Mouse (Mus musculus): Measurements from ENCODE around the gene Pik3r5. TPM values are rescaled to one million over a fixed set of nuclear protein-coding genes. Genes with fewer than 3 reads are reported as not detected.

The Pik3r5 gene
- total RNA-seq, 1 experiment from 2014 or later = 108 TPM

DNA sequence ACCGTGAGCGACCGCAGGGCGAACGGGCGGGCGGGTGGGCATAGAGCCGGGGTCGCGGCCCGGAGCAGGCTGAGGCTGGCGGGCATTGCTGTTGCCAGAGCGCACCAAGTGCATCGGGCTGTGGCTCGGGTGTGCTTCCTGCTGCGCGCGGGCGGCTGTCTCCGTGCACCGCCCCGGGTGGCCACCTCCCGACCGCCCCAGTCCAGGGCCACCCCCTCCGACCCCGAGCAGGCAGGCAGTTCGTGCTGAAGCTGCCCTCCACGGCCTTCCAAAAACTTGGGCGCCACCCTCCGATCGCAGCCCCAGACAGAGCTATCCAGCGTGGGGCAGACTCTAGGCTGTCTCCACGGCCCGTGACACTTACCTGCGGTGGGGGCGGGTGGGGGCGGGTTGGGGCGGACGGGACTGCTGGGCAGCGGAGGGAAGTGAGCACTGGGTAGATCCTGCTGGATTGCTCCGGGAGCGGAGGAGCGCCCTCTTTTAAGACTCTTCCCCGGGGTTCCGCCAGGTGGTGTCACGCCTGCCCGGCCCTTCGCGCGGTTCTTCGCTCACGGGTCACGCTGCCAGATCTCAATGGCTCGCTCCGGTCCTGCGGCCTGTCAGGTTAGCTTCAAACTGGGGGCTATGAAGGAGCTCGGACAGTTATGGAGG, 31.8 kb upstream of the Pik3r5 start:
- ATAC-seq (ENCODE audit: extremely low read depth, insufficient number of reproducible peaks, low FRiP score, poor library complexity, severe bottlenecking) = no peak

DNA sequence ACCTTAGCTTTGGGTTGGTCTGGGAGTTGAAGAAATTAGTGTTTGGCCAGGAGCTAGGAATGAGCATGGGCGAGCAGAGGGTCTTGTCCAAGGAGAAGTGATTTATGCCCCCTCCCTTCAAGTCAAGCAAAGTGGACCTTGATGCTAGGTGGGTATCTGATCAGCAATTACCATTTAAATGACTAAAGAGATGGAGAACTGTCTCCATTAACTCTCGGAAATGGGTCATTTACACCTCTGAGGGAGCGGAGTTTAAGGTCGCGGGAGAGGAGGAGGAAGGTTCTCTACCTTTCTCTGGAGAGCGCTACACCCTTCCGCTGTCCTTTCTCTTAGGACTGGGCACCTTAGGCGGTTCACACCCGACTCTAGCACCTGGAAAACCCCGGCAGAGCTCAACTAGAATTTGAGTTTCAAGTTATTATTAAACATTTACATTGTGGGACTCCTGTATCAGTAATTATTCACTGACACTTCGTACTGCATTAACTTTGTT, 31.1 kb upstream of the Pik3r5 start, which contains the start of gene Ntn1:
Gene Ntn1 (minus strand): TSS at position 97 of the 493 bp plus-strand sequence.
- ATAC-seq (ENCODE audit: extremely low read depth, insufficient number of reproducible peaks, low FRiP score, poor library complexity, severe bottlenecking) = no peak

DNA sequence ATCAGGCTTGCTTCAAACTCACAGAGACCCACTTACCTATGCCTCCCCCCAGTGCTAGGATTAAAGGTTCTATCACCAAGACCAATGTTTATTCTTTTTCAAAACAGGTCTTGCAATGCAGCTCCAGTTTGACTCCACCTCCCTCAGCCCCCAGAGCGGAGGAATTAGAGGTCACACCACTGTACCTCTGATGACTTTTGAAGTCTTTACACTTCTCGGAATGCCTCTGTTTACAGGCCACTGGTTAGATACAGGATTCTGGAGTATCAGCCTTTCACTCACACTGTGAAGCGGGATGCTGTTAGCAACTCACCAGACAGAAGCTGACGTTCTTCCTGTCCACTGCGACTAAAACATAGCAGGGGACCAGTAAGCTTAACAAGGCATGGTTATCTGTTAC, 30.5 kb upstream of the Pik3r5 start:
- no peak for ATAC-seq (ENCODE audit: extremely low read depth, insufficient number of reproducible peaks, low FRiP score, poor library complexity, severe bottlenecking)

DNA sequence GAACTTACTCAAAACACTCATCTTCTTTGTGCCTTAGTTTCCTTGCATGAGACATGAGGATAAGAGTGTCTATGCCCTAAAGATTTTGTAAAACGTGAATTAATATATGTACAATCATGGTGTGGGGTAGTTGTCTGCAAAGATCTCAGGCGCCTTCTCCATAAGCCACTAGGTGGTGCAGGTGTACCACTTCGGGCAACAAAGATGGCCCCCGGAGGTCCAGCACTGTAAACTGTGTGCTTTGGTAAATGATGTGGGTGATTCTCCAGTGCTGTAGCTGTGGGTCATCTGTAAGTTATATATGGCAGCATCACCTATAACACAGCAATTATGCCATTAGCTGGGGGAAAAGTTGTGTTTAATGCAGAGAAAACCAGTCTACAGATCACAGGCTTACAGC, 27.7 kb upstream of the Pik3r5 start:
- ATAC-seq (ENCODE audit: extremely low read depth, insufficient number of reproducible peaks, low FRiP score, poor library complexity, severe bottlenecking) = peak; percentile 43; the same call in 1 of the 2 replicates

DNA sequence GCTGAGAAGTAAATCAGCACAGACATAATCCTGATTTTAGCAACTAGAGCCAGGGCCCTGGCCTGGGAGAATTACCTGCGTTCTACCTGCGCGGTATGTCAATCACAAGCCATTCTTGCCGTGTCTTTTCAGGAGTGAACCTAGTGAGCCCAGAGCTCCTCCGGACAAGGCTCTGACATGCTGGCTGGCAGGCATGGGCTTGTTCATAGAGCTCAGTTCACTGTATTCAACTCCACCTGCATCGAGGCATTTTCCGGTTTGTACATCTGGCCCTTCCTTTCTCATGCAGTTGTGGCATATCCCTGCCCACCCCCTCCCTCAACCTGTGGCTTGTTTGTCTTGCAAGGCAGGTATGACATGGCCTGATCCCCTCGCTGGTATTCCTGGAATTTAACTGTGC, 26.3 kb upstream of the Pik3r5 start:
- no peak for ATAC-seq (ENCODE audit: extremely low read depth, insufficient number of reproducible peaks, low FRiP score, poor library complexity, severe bottlenecking)

DNA sequence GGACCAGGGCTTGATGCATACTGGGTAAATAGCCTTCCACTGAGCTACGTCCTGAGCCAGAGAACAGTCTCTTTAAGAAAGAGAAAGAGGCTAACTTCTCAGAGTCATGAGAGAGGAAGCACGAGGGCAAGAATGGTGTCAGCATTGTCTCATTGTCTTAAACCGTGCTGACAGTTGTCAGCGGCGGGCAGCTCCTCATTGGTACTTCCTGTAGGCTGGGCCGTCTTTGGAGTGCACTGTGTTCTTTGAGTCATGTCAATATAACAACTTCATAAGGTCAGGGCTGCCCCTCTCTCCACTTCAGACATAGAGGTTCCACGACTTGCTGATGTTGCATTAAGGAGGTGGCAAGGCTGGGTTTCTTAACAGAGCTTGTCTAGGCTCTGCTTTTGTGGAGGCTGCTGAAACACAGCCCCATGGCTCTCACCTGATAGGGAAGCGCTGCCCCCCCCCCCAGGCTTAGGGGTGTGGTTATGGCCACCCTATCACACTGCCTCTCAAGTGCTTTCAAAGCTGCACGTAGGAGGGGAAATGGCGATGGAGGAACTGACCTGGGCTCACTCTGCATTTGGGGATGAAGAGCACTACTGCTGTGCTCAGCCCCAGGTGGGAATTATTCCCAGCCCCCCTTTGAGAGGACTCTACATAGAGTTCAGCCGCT, 24.5 kb upstream of the Pik3r5 start:
- no peak for ATAC-seq (ENCODE audit: extremely low read depth, insufficient number of reproducible peaks, low FRiP score, poor library complexity, severe bottlenecking)

DNA sequence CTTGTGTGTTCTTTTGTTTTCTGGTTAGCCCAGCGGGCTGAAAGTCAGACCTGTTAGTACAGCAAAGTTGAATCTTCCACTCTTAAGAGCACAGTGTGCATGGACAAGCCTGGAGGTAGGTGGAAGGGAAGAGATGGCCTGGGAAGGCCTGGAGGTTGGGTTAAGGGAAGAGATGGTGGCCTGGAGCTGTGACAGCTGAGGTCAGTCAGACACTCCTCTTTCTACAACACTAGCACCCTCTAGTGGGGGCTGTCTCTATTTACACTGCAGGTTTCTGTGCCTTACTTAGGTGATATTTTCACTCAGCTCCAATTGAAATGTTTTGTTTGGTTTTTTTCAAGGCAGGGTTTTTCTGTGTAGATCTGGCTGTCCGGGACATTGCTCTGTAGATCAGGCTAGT, 23.8 kb upstream of the Pik3r5 start:
- peak; percentile 61; the same call in 1 of the 2 replicates for ATAC-seq (ENCODE audit: extremely low read depth, insufficient number of reproducible peaks, low FRiP score, poor library complexity, severe bottlenecking)

DNA sequence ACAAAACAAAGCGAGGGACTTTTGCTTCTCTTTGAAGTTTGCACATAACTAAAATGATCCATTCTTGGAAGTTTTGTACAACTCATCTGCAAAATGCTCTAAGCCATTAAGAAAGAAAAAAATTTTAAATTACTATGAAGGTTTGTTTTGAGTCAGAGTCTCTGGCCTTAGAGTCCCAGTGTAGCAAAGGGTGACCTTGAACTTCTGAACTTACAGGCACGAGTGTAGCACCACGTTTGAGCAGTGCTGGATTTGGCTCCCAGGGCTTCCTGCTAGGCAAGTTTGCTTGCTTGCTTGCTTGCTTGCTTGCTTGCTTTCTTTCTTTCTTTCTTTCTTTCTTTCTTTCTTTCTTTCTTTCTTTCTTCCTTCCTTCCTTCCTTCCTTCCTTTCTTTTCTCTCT, 14.9 kb upstream of the Pik3r5 start:
- no peak for ATAC-seq (ENCODE audit: extremely low read depth, insufficient number of reproducible peaks, low FRiP score, poor library complexity, severe bottlenecking)

DNA sequence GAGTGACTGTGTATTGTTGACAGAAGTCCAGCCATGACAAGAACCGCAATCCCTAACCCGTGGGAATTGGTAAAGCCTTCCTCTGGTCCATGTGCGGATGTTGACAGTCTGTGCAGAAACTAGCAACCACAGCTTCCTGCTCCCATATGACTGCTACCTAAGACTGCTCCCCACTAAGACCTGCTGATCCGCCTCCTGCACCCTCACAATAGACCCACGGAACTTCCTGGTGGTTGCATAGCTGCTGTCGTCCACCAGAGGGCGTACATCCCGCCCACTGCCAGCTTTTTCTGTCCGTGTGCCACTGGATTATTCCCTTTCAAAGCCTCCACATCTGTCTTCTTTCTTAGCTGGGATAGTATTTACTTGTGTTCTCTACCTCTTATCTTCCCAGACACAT, 14.1 kb upstream of the Pik3r5 start:
- ATAC-seq (ENCODE audit: extremely low read depth, insufficient number of reproducible peaks, low FRiP score, poor library complexity, severe bottlenecking) = peak; percentile 97

DNA sequence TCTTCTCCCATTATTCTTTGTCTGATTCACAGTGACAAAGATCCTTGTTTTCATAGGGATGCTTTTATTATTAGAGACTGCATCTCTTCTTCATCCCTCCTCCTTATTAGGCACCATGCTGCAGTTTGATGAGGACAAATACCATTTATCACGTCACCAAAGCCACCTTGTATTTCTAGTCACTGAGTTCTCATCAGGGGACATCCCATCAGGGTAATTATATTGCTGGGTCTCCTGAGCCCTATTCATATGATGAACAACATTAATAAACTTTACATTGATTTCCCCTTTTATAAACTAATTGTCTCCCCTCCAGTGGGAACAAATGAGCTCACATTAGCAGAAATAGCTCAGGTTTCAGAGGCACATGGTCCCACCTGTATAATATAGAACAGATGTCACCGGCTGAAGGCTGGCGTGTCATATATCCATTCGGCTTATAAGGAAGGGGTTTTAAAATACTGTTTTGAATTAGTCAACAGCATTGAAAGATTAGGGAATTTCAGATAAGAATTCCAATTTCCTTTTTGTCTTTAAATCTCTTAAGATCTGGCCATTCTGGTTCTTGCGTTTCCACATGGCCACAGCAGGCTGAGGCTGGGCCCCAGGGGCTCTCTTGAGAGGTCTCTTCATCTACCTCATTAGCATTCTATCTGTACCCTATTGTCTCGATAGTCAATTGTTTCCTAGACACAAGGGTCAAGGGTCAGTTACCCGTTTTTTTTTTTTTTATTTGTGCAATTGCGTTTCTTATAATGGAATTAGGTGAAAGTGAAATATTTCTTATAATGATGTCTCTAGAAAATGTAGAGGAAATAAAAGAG, 6.2 kb upstream of the Pik3r5 start:
- ATAC-seq (ENCODE audit: extremely low read depth, insufficient number of reproducible peaks, low FRiP score, poor library complexity, severe bottlenecking) = no peak

DNA sequence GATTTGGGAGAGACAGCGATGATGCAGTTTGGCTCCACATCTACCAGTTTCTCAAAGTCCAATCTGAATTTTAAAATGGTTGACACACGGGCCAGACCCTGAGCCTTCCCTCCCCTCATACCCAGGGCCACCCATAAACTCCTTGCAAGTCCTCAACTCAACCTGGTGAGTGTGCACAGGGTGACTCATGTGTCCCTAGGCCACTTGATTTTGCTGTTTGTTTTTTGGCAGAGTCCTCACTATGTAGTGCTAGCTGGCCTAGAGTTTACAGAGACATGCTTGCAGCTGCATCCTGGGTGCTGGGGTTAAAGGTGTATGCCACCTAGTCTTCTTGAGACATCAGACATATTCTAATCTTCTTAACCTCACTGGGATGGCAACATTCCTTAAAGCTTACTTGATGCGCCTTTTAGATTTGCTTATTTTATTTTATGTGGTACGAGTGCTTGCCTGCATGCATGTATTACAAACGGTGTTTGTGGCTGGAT, 4.8 kb upstream of the Pik3r5 start:
- ATAC-seq (ENCODE audit: extremely low read depth, insufficient number of reproducible peaks, low FRiP score, poor library complexity, severe bottlenecking) = no peak

DNA sequence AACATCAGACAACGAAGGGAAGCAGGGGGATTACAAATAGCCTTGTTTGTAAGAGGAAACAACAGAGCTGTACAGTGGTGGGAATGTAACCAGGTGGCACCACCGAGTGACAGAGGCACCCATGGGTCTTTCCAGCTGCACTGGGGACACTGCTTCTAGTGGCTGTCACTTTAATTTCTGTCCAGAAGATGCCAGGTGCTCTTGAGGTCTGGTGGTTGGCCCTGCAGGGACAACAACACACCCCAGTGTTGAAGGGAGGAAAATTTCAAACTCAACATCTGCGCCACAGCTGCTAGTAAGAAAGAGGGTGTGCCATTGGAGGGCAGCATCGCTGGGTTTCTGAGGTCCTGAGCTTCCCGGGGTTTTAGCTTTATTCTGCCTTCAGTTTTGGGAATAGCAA, 1.3 kb upstream of the Pik3r5 start:
- peak; percentile 11; the same call in 1 of the 2 replicates for ATAC-seq (ENCODE audit: extremely low read depth, insufficient number of reproducible peaks, low FRiP score, poor library complexity, severe bottlenecking)

DNA sequence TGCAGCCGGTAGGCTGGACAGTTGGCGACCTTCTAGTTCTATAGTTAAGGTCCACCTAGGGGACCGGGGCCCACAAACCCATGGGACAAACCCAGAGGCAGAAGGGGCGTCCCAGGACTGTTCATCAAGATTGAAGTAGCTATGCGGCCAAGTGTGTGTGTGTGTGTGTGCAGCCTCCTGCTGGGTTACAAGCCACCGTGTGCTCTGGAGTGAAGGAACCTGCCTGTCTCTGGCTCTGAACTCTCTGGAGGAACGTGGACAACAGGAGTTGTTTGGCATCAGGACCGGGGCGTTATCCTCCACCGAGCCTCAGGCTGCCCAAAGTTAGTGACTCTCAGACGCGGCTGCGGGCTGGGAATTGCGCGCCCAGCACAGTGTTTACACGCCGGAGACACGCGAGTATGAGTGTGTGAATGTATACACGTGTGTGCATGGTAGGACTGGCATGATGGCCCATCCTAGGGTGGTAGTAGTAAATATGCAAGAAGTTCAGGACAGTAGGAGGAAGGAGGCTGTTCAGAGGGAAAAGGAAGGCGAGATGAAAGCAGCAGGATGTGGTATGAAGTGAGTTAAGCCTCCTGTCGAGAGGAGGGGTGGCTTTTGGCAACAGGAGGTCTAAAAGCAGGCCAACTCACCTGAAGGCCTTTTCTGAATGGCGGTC, 570 bp downstream of the Pik3r5 start:
- ATAC-seq (ENCODE audit: extremely low read depth, insufficient number of reproducible peaks, low FRiP score, poor library complexity, severe bottlenecking) = no peak

DNA sequence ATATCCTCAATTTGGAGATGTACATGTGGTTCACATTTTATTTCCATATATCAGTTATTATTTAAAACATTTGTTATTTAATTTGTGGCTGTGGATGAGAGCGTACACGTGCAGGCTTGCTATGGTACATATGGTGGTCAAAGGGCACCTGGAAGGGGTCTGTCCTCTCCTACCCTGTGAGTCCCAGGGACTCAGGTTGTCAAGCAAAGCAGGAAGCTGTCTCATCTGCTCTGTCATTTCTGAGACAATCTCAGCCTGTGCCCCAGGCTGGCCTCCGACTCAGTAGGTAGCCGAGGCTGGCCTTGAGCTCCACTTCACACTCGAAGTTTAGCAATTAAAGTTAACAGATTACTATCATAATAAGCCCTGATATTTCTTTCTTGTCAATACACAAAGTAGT, 1.6 kb downstream of the Pik3r5 start:
- no peak for ATAC-seq (ENCODE audit: extremely low read depth, insufficient number of reproducible peaks, low FRiP score, poor library complexity, severe bottlenecking)

DNA sequence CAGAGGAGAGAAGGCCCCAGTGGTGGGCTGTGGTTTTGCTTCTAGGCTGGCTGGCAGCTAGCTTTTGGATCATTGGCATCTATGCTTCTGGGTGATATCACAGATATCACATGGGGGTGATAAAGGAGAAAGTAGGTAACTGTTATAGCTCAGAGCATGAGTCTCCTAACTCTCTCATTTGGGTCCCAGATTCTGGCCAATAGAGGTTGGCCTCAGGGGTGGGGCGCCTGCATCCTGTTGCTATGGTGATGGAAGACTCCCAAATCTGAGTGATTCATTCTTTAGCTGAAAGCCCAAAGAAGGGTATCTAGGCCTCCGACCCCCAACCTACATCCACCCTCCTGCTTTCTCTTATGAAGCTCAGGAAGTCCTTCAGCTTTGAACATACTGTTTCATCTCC, 2.8 kb downstream of the Pik3r5 start:
- ATAC-seq (ENCODE audit: extremely low read depth, insufficient number of reproducible peaks, low FRiP score, poor library complexity, severe bottlenecking) = no peak

DNA sequence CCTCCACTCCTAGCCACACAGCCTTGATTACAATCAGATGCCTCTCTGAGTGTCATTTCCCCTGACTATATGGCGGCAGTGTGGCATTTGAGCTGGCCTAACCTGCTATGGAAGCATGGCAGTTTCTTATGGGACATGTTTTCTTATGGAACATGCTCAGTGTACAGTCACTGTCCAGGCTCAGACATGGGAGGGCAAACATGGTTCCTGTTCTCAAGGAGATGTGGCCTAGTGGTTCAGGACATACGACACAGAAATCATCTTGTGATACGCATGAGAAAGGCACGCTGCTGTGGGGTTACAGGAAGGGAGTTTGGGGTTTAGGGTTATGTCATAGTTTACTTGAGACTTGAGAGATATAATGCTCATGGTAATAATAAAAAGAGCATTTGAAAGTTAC, 3.7 kb downstream of the Pik3r5 start:
- ATAC-seq (ENCODE audit: extremely low read depth, insufficient number of reproducible peaks, low FRiP score, poor library complexity, severe bottlenecking) = no peak

DNA sequence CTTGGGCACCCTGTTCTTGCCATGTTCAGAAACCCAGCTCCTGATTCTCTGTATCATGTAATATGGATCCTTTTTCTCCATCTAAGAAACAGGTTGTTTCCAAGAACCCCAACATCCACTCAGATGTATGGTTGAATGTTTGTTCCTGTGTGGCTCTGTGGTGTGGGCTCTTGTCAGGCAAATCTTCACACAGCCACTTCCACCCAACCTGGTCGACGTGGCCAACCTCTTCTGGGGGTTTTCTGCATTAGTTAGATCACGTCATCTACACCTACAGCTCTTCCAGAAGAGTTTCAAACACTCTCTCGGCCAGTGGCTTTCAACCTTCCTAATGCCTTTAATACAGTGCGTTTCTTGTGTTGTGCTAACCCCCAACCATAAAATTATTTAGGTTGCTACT, 4.5 kb downstream of the Pik3r5 start:
- no peak for ATAC-seq (ENCODE audit: extremely low read depth, insufficient number of reproducible peaks, low FRiP score, poor library complexity, severe bottlenecking)

DNA sequence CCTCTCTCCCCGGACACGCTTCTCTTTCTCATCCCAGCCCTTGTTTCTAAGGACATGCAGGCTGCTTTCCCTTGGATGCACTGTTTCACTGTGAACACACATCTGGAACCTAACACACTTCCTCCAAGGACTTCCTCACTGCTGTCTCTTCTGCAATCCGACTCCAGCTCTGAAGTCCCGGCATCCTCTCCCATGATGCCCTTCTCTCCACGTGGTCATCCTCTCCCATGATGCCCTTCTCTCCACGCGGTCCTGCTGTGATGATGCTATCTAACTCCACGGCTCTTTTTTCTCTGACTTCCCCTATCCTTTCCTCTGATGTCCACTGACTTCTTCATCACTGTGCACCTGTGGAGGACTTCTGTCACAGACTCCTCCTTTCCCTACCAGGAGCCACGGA, 8.2 kb downstream of the Pik3r5 start:
- peak; percentile 89 for ATAC-seq (ENCODE audit: extremely low read depth, insufficient number of reproducible peaks, low FRiP score, poor library complexity, severe bottlenecking)

DNA sequence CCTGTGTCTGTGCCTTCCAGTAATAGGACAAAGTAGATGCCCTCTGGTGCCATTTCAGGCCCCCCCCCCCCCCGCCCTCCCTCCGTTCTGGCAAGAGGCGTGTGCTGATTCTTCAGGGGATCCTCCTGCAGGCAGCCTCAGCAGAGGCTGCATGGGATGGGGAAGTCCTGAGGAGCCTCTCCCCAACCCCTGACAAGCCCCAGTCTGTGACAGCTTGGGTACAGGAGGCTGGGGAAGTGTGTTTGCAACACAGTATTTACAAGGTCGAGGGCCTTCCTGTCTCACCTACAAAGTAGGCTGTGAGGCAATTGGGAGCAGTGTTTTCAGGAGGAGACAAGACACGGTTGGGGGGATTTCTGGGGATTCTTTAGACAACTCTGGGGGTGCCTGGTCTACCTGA, 9.0 kb downstream of the Pik3r5 start:
- peak; percentile 54; the same call in 1 of the 2 replicates for ATAC-seq (ENCODE audit: extremely low read depth, insufficient number of reproducible peaks, low FRiP score, poor library complexity, severe bottlenecking)

All from neutrophil, adult 5-6 weeks (primary cell).